Mouse (Mus musculus) activated CD4-positive, CD25-positive, alpha-beta regulatory T cell, adult 4 months (primary cell): ENCODE results near the gene Fam118a. TPM values are rescaled to one million over a fixed set of nuclear protein-coding genes. Genes with fewer than 3 reads are reported as not detected.
"Not testable (repeated sequence)": the region's sequence is repeated elsewhere in the genome, so short reads cannot be mapped to it uniquely, and the experiment has no call there.

Experiments used
- ATAC-seq: one replicate; pipeline ENCODE4 v1.8.0; 2017
- polyA plus RNA-seq, 2 experiments: library from polyadenylated mRNA; unstranded; fragments of 100-300 nt; shearing (Covaris generic); gene quantifications; one replicate each; pipeline ENCODE4 v1.2.1; 2017

The Fam118a gene
- 10 to 100 TPM; 33.0 to 39.2 TPM for polyA plus RNA-seq

- not testable (repeated sequence) for ATAC-seq
These were observed at the start of gene Fam118a for GRCm38 (mm10) chr15:85028648-85029047. Gene Fam118a, plus strand, starts transcription at chr15:85028948.

DNA sequence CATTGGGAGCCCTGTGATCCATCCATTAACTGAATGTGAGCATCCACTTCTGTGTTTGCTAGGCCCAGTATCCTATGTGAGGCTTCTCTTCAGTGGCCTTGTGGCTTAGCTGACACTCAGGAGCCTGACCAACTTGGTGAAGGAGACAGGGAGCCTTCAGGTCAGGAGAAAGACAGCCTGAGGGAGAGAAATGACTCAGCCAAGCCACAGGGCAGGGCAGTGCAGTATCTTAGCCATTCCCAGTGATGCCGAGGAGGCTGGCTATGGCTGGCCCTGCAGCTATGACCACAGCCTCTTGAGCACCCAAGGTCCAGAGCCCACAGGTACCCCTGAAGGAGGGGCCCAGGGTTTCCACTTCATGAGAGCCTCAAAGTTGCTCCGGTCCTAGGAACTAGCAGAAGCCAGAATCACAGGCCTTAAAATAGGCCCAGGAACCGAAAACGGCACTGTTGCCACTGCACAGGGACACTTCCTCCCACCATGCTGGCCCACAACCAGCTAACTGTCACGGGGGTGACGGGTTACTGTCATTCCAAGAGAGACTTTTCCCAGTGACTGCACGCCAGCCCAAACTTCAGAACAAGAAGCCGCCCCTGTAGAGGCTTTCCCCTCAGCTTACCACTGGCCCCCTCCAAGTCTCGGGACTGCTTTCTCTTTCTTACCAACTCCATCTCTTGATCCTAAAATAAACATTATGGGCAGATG, 47.0 kb upstream of the Fam118a start:
- no peak for ATAC-seq

DNA sequence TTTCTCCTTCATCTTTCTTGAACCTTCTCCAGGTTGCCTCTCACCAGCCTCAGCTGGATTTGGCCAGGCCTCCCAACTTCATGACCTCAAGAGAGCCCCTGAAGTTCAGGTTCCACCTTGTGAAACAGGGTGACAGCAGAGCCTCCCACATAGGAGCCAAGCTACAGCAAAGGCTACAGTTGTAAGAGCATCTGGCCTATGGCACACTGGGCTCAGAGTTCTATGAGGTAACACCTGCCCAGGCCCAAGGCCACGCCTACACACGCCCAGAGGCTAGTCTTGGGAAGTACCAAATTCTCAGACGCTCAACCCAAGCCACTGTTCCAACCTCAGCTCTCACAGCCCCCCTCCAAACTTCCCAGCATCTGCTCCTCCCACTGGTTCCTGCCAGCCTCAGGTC, 45.9 kb upstream of the Fam118a start:
- ATAC-seq, result no peak

DNA sequence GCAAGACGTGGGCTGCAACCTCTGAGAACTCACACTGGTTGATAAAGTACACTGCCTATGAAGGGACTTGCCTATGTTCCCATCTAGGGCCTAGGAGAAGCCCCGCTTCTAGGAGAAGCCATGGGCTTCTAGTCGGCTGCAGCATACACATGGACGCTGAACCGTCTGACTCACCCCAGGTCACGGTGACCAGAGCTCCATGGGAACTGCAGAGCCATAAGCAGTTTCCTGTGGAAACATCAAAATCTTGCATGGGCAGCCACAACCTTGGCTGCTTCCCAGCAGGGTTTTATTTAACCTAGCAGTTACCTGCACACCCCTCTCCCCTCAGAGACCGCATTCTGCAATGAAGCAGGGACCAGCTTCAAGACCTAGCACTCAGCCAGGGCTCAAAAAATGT, 45.0 kb upstream of the Fam118a start:
- no peak for ATAC-seq

DNA sequence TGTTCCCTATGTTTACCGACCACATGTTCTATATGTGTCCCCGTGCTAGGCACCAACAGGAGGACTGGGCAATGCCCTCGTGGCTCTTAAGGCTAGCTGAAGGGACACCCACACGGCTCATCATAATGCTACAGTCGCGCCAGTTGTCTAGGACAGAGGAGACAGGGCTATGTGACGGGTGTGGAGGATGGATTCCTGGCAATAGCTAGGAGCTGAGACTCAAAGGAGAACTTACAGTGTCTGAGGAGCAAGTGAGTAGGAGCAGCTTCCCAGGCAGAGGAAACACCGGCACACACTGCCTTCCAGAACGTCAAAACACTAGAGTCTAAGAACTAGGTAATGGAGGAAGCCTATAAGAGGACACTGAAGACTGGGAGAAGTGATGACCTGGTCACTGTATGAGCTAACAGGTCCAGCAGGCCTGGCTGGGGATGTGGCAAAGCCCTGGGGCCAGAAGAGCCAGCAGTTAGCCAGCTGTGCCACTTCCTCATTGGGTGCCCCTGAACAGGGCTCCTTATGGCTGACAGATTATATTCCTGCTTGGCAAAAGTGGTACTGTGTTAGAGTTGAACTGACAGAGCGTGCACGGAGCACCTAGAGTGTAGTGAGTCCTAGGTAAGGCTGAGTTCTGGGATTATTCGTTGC, 43.1 kb upstream of the Fam118a start:
- ATAC-seq, result no peak

GRCm38 (mm10) chr15:84986171-84987019, 42.4 kb upstream of the Fam118a start:
- no peak for ATAC-seq

GRCm38 (mm10) chr15:84987020-84987815, 41.5 kb upstream of the Fam118a start:
- peak; percentile 9 for ATAC-seq

DNA sequence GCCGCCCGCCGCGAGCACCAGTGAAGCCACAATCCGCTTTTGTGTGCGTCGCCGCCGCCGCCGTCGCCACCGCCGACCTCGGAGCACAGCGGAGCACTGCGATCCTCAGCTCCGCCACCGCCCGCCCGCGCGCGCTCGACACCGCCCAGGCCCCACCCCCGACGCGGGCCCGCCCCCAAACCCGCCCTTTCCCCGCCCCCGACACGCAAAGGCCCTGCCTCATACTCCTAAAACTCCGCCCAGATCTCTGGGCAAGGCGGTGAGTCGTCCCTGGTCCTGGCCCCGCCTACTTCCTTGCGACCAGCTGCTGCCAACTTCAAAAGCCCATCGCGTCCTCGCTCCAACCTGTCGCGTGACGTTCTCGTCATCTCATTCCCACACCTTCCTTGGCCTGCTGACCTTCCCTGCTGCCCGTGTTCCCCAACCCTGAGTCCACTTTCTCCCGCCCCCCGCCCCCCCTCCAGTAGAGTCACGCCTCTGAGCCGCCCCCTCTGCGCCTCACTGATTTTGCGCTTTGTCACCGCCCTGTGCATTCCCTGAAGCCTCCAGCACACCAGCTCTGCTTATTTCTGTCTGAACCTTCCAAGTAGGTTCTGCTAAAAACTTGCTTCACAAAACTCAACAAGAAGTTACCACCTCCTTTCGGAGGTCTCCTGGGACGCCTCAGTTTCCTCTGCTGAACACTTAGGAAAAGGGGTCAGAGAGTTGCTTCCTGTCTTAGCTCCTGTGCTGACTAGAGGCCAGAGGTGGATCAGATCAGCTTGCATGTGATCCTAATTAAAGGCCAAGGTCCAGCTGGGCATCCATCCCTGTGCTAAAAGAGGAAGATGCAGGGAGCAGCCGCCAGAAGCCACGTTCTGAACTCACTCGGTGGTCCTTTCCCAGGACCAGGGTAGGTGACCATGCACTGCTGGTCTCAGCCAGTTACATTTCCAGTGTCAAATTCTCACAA, 40.6 kb upstream of the Fam118a start, which contains the start of gene 5031439G07Rik:
Gene 5031439G07Rik (minus strand): TSS at position 678 of the 952 bp plus-strand sequence.
- ATAC-seq, result peak; percentile 91

DNA sequence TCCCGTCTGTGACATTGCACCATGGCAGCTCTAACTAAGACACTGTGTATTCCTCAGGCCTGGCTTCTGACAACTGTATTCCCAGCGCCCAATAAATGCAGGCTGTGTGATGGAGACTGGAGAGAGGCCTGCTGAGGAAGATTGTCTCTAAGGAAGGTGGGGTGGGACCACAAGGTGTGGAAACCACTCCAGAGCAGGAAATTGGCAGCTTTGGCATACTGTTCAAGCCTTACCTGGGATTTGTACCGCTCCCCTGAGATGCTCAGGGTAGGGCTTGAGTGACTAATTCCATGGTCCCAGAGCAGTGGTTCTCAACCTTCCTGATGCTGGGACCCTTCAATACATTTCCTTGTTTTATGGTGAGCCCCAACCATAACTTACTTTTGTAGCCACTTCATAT, 39.6 kb upstream of the Fam118a start:
- no peak for ATAC-seq

DNA sequence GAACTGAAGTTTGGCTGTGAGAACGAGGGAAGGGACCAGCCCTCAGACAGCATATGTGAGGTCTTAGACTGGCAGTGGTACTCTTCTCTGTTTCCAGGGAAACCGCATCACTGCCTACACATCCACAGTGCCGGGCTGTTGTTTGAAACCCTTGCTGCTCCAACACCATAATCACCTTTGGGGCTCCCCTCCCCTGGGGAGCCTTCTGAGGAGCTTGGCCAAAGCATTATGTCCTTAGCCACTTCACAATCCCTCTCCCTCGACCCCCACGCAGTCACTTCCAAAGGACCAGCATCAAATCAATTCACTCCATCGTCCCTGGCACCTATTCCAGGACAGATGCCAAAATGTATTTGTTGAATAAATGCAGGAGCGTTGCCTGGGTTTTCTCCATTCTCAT, 39.0 kb upstream of the Fam118a start:
- no peak for ATAC-seq

- no peak for ATAC-seq
These were observed 34.2 kb upstream of the Fam118a start for GRCm38 (mm10) chr15:84994498-84994897.

GRCm38 (mm10) chr15:84995041-84995440, 33.7 kb upstream of the Fam118a start:
- no peak for ATAC-seq

- ATAC-seq, result no peak
These were observed 32.8 kb upstream of the Fam118a start for GRCm38 (mm10) chr15:84995967-84996366.

- ATAC-seq, result no peak
These were observed 30.8 kb upstream of the Fam118a start for GRCm38 (mm10) chr15:84997768-84998454.

GRCm38 (mm10) chr15:84999911-85000310, 28.8 kb upstream of the Fam118a start:
- ATAC-seq, result no peak

DNA sequence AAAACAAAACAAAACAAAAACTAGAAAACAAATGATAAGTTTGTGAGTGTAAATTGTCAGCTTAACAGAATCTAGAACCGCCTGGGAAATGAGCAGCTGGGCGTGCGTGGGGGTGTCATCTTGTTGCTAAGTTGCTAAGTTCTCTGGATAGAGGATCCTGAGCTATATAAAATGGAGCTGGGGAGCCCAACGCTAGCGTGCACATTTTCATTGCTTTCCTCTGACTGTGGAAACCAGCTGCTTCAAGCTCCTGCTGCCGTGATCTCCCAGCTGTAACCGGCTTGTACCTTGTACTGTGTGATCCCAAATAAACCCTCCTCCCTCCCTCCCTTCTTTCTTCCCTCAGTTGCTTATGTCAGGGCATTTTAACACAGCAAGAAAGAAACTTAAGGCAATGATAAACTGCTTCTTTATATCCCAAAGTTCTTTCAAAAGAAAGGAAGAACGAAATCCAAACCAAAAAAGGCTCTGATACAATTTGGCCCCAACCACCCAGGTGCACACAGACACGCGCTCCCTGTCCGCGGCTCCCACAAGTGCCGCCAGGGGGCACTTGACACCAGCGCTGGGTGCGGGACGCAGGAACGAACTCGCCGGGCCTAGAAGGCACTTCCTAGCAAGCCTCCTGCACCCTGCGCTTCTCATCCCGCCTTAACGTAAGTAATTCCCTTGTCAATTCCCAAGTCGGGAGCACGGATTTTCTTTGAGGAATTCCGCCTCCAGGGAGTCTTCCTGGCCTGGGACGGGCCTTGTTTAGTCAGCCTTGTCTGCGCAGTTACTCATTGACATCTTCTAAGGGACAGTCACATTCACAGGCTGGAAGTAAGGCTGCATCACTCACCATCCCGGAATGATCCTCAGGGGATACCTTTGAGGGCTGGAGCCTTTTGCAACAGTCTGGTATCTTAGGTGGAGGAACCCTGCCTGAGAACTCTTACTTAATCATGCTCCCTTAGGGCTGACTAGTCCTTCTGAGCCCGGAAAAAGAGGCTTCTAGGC, 27.5 kb upstream of the Fam118a start:
- peak; percentile 91 for ATAC-seq

DNA sequence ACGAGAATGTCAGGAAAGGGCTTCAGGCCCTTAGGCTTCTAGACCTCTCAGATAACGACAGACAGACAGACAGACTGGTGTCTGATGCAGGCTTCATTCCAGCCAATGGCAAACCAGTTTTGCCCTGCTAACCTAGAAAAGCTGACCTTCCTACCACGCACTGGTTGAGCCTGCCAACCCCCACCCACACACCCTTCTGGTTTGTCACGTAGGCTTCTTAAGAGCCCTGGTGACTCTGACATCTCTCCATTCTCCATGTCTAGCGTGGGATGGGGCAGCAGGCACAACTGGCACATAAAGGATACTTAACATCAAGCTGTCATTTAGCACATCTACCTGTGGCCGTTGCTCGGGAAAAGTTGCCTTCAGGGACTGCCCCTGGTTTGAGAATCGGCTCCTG, 19.1 kb upstream of the Fam118a start:
- ATAC-seq, result no peak

GRCm38 (mm10) chr15:85011895-85012661, 16.7 kb upstream of the Fam118a start:
- ATAC-seq, result no peak

DNA sequence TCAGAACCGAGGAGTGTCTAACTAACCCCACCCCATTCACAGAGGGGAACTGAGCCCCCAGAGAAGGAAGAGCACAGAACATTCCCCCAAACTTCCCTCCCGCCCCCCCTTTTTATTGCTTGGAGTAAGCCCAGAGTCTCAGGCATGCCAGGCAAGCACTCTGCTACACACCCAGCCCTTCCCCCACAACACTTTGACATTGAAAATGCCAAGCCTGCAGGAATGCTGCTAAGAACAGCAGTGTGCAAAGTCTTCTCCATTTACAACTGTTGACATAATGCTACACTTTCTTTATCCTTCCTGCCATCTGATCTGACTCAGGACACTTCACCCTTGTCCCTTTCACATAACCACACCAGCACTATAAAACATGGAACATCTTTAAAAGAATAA, 16.1 kb upstream of the Fam118a start:
- no peak for ATAC-seq
